Mouse (Mus musculus): ENCODE results near the gene Trio.

Gene Trio

GRCm38 (mm10) chr15:28025447-28026166, at the start of gene Trio:
Gene Trio, minus strand, starts transcription at chr15:28025848.
- peak; percentile 98 for DNase-seq

GRCm38 (mm10) chr15:28074416-28074970, 48.8 kb upstream of the Trio start:
- no peak for DNase-seq

- DNase-seq: no peak
These were observed 46.0 kb upstream of the Trio start for GRCm38 (mm10) chr15:28071601-28072000.

GRCm38 (mm10) chr15:28070771-28071419, 45.2 kb upstream of the Trio start:
- no peak for DNase-seq

- no peak for DNase-seq
These were observed 44.6 kb upstream of the Trio start for GRCm38 (mm10) chr15:28070221-28070620.

- DNase-seq: no peak
These were observed 41.7 kb upstream of the Trio start for GRCm38 (mm10) chr15:28067373-28067772.

- no peak for DNase-seq
These were observed 40.8 kb upstream of the Trio start for GRCm38 (mm10) chr15:28066468-28066867.

- DNase-seq: no peak
These were observed 39.9 kb upstream of the Trio start for GRCm38 (mm10) chr15:28065572-28065971.

- no peak for DNase-seq
These were observed 39.1 kb upstream of the Trio start for GRCm38 (mm10) chr15:28064733-28065088.

GRCm38 (mm10) chr15:28064081-28064732, 38.6 kb upstream of the Trio start:
- no peak for DNase-seq

GRCm38 (mm10) chr15:28063466-28063865, 37.8 kb upstream of the Trio start:
- DNase-seq: no peak

- no peak for DNase-seq
These were observed 36.4 kb upstream of the Trio start for GRCm38 (mm10) chr15:28062016-28062415.

- DNase-seq: no peak
These were observed 35.3 kb upstream of the Trio start for GRCm38 (mm10) chr15:28060977-28061376.

- no peak for DNase-seq
These were observed 34.8 kb upstream of the Trio start for GRCm38 (mm10) chr15:28060423-28060822.

- DNase-seq: no peak
These were observed 31.9 kb upstream of the Trio start for GRCm38 (mm10) chr15:28057545-28057944.

- no peak for DNase-seq
These were observed 29.1 kb upstream of the Trio start for GRCm38 (mm10) chr15:28054731-28055130.

GRCm38 (mm10) chr15:28054111-28054510, 28.5 kb upstream of the Trio start:
- no peak for DNase-seq

GRCm38 (mm10) chr15:28053226-28053625, 27.6 kb upstream of the Trio start:
- no peak for DNase-seq

- no peak for DNase-seq
These were observed 26.2 kb upstream of the Trio start for GRCm38 (mm10) chr15:28051811-28052210.

GRCm38 (mm10) chr15:28051104-28051625, 25.5 kb upstream of the Trio start:
- DNase-seq: peak; percentile 19 to 51

- DNase-seq: no peak
These were observed 22.1 kb upstream of the Trio start for GRCm38 (mm10) chr15:28047711-28048110.

GRCm38 (mm10) chr15:28041158-28041865, 15.7 kb upstream of the Trio start:
- no peak for DNase-seq

GRCm38 (mm10) chr15:28037651-28038050, 12.0 kb upstream of the Trio start:
- DNase-seq: no peak

All from lung, postnatal 4 days (tissue).